Mouse (Mus musculus) forebrain, embryonic 11.5 days (tissue): ENCODE measurements around the gene Srsf10. TPM values are rescaled to one million over a fixed set of nuclear protein-coding genes. Genes with fewer than 3 reads are reported as not detected.

Experiments used
- ATAC-seq: fragments of 200-750 bp; cut with Nextera tagmentation; replicated peaks from 2 replicates; pipeline ENCODE4 v1.8.0; 2017; ENCODE audit warnings: moderate TSS enrichment; ENCODE audit not compliant: low FRiP score
- DNase-seq: peaks from one replicate; pipeline ENCODE4 v3.0.0-alpha.2; 2017; ENCODE audit warnings: low spot score
- H3K27ac ChIP-seq: fragments of 300-500 bp; sonication (generic); 2 replicates; pipeline ENCODE4 v1.5.1; 2014; ENCODE audit warnings: low read depth, low read length
- H3K27me3 ChIP-seq: fragments of 300-500 bp; sonication (generic); 2 replicates; pipeline ENCODE4 v1.6.1; 2014; ENCODE audit warnings: mild to moderate bottlenecking, low read length, mixed read lengths; ENCODE audit not compliant: control insufficient read depth, insufficient read depth
- H3K36me3 ChIP-seq: fragments of 300-500 bp; sonication (generic); 2 replicates; pipeline ENCODE4 v1.6.1; 2014; ENCODE audit warnings: mild to moderate bottlenecking, low read length, moderate library complexity, mixed read lengths; ENCODE audit not compliant: control insufficient read depth, insufficient read depth
- H3K4me1 ChIP-seq: fragments of 300-500 bp; sonication (generic); replicated peaks from 2 replicates; pipeline ENCODE4 v1.6.1; 2014; ENCODE audit warnings: low read length, mixed read lengths; ENCODE audit not compliant: control insufficient read depth, insufficient read depth
- H3K4me2 ChIP-seq: fragments of 300-500 bp; sonication (generic); 2 replicates; pipeline ENCODE4 v1.6.1; 2014; ENCODE audit warnings: low read depth, mild to moderate bottlenecking, low read length, moderate library complexity, mixed read lengths; ENCODE audit not compliant: severe bottlenecking
- H3K4me3 ChIP-seq: fragments of 300-500 bp; sonication (generic); 2 replicates; pipeline ENCODE4 v1.5.1; 2014; ENCODE audit warnings: low read depth, low read length
- H3K9ac ChIP-seq: fragments of 300-500 bp; sonication (generic); 2 replicates; pipeline ENCODE4 v1.6.1; 2014; ENCODE audit warnings: low read length
- H3K9me3 ChIP-seq: fragments of 300-500 bp; sonication (generic); 2 replicates; pipeline ENCODE4 v1.6.1; 2016; ENCODE audit warnings: low read length, mixed read lengths; ENCODE audit not compliant: control insufficient read depth
- WGBS: fragments of 180-500 bp; shearing (Covaris S2); extraction: QIAGEN DNeasy Blood & Tissue Kit; methylation state at CpG from one replicate; pipeline ENCODE4 v1.1.7; 2014; 5-methylcytosine and 5-hydroxymethylcytosine counted together
- polyA plus RNA-seq: library from polyadenylated mRNA; unstranded; fragments of >200 nt; fragmentation: Nextera tagmentation; extraction: Ambion mirVana; gene quantifications from 2 replicates; pipeline ENCODE4 v1.2.1, GENCODE M21; 2014

The Srsf10 gene
- polyA plus RNA-seq, 1 experiment from 2014 or later: 452 TPM

- no peak overlapping the region for H3K4me3 ChIP-seq
- no peak overlapping the region for H3K4me2 ChIP-seq
- no peak for ATAC-seq
- no peaks in the 10 kb centered on the region for H3K27me3 ChIP-seq
- DNase-seq: peak; percentile 70
- WGBS: 36% methylated on average over 11 of the region's 11 CpGs
- H3K9ac ChIP-seq: peak overlapping the region; percentile 35
- H3K9me3 ChIP-seq: no peaks in the 10 kb centered on the region
- H3K27ac ChIP-seq: peak overlapping the region; percentile 74; the same call in 1 of the 2 replicates
- H3K36me3 ChIP-seq: no peaks in the 10 kb centered on the region
- peaks cover 4% of the 10 kb centered on the region for H3K4me1 ChIP-seq
These were observed 27.1 kb upstream of the Srsf10 start for GRCm38 (mm10) chr4:135828491-135828890.

GRCm38 (mm10) chr4:135832070-135832469, 23.5 kb upstream of the Srsf10 start:
- ATAC-seq (no peak), DNase-seq (no peak)
- Histone ChIP-seq H3K27me3 (no peaks in the 10 kb centered on the region), H3K27ac (no peak overlapping the region), H3K4me2 (no peak overlapping the region), H3K9ac (no peak overlapping the region), H3K9me3 (no peaks in the 10 kb centered on the region), H3K36me3 (no peaks in the 10 kb centered on the region), H3K4me3 (no peak overlapping the region), H3K4me1 (peaks cover 4% of the 10 kb centered on the region)
- WGBS: 84% methylated on average over 11 of the region's 11 CpGs

GRCm38 (mm10) chr4:135833301-135834123, 22.0 kb upstream of the Srsf10 start:
- H3K27me3 ChIP-seq: no peaks in the 10 kb centered on the region
- peak overlapping the region; percentile 51 for H3K27ac ChIP-seq
- H3K36me3 ChIP-seq: no peaks in the 10 kb centered on the region
- ATAC-seq (peak; percentile 58; the same call in 1 of the 2 replicates), DNase-seq (no peak)
- H3K4me1 ChIP-seq: peaks cover 4% of the 10 kb centered on the region
- 50% methylated on average over 12 of the region's 12 CpGs for WGBS
- peak overlapping the region; percentile 39; the same call in 1 of the 2 replicates for H3K9ac ChIP-seq
- no peak overlapping the region for H3K4me3 ChIP-seq
- peak overlapping the region; percentile 5; the same call in 1 of the 2 replicates for H3K4me2 ChIP-seq
- no peaks in the 10 kb centered on the region for H3K9me3 ChIP-seq

- no peak overlapping the region for H3K27ac ChIP-seq
- WGBS: 89% methylated on average over 8 of the region's 8 CpGs
- no peak overlapping the region for H3K9ac ChIP-seq
- DNase-seq (no peak), ATAC-seq (no peak)
- H3K9me3 ChIP-seq: no peaks in the 10 kb centered on the region
- H3K4me1 ChIP-seq: peaks cover 2% of the 10 kb centered on the region
- H3K36me3 ChIP-seq: no peaks in the 10 kb centered on the region
- H3K4me2 ChIP-seq: no peak overlapping the region
- H3K27me3 ChIP-seq: no peaks in the 10 kb centered on the region
- no peak overlapping the region for H3K4me3 ChIP-seq
These were observed 21.3 kb upstream of the Srsf10 start for GRCm38 (mm10) chr4:135834124-135834717.

- Histone ChIP-seq H3K9me3 (no peaks in the 10 kb centered on the region), H3K4me3 (no peak overlapping the region), H3K9ac (no peak overlapping the region), H3K27ac (no peak overlapping the region), H3K27me3 (no peaks in the 10 kb centered on the region), H3K36me3 (no peaks in the 10 kb centered on the region), H3K4me2 (no peak overlapping the region), H3K4me1 (no peaks in the 10 kb centered on the region; the same call in 1 of the 2 replicates)
- ATAC-seq (no peak), DNase-seq (peak; percentile 24)
- WGBS: 77% methylated on average over 3 of the region's 3 CpGs
These were observed 16.6 kb upstream of the Srsf10 start for GRCm38 (mm10) chr4:135838925-135839292.

- Histone ChIP-seq H3K4me3 (no peak overlapping the region), H3K9me3 (no peaks in the 10 kb centered on the region), H3K36me3 (no peaks in the 10 kb centered on the region), H3K4me2 (no peak overlapping the region), H3K27me3 (no peaks in the 10 kb centered on the region), H3K27ac (no peak overlapping the region), H3K9ac (no peak overlapping the region), H3K4me1 (no peaks in the 10 kb centered on the region)
- ATAC-seq (no peak), DNase-seq (peak; percentile 29)
- 93% methylated on average over 21 of the region's 21 CpGs for WGBS
These were observed 16.1 kb upstream of the Srsf10 start for GRCm38 (mm10) chr4:135839293-135840011.

- WGBS: 83% methylated on average over 6 of the region's 6 CpGs
- no peaks in the 10 kb centered on the region for H3K36me3 ChIP-seq
These were observed 11.1 kb upstream of the Srsf10 start for GRCm38 (mm10) chr4:135844400-135844799.

GRCm38 (mm10) chr4:135847581-135847980, 8.0 kb upstream of the Srsf10 start:
- H3K36me3 ChIP-seq: no peaks in the 10 kb centered on the region
- peaks cover 4% of the 10 kb centered on the region for H3K4me1 ChIP-seq
- H3K9me3 ChIP-seq: 0 out of 2 replicates have a peak, but pooled peaks cover 3% of the 10 kb centered on the region
- no peak overlapping the region for H3K4me3 ChIP-seq
- no peak for DNase-seq
- ATAC-seq: no peak
- no peak overlapping the region for H3K9ac ChIP-seq
- no peak overlapping the region for H3K4me2 ChIP-seq
- WGBS: 66% methylated on average over 5 of the region's 5 CpGs
- H3K27me3 ChIP-seq: no peaks in the 10 kb centered on the region
- no peak overlapping the region for H3K27ac ChIP-seq

More at GRCm38 (mm10) chr4:135844400-135844799, 11.1 kb upstream of the Srsf10 start:
- DNase-seq: peak; percentile 17
- H3K9ac ChIP-seq: no peak overlapping the region
- H3K4me2 ChIP-seq: no peak overlapping the region
- H3K27me3 ChIP-seq: no peaks in the 10 kb centered on the region
- 0 out of 2 replicates have a peak, but pooled peaks cover 3% of the 10 kb centered on the region for H3K9me3 ChIP-seq
- no peak overlapping the region for H3K4me3 ChIP-seq
- H3K27ac ChIP-seq: no peak overlapping the region
- ATAC-seq: no peak
- H3K4me1 ChIP-seq: no peaks in the 10 kb centered on the region
